Mouse (Mus musculus) heart, adult 2 months (tissue): ENCODE data around the gene Fstl1. TPM values are rescaled to one million over a fixed set of nuclear protein-coding genes. Genes with fewer than 3 reads are reported as not detected.

Source experiments
- DNase-seq, 2 experiments: peaks; one replicate each; pipeline ENCODE4 v3.0.0; 2021
- H3K27ac ChIP-seq: fragments of 200-600 bp; 2 replicates; pipeline ENCODE4 v1.8.1; 2022
- H3K27me3 ChIP-seq: fragments of 200-500 bp; 2 replicates; pipeline ENCODE4 v1.6.1; 2012; ENCODE audit warnings: mild to moderate bottlenecking, low read length, inconsistent platforms, mixed read lengths; ENCODE audit not compliant: control insufficient read depth, insufficient read depth
- H3K36me3 ChIP-seq: fragments of 200-500 bp; 2 replicates; pipeline ENCODE4 v1.6.1; 2012; ENCODE audit warnings: low read length, inconsistent platforms; ENCODE audit not compliant: control insufficient read depth, insufficient read depth
- H3K4me1 ChIP-seq: fragments of 200-500 bp; 2 replicates; pipeline ENCODE4 v1.6.1; 2011; ENCODE audit warnings: low read length; ENCODE audit not compliant: control insufficient read depth, insufficient read depth
- H3K4me3 ChIP-seq: fragments of 200-600 bp; 2 replicates; pipeline ENCODE4 v1.8.1; 2022
- H3K79me2 ChIP-seq: fragments of 200-500 bp; replicated peaks from 2 replicates; pipeline ENCODE4 v1.6.1; 2012; ENCODE audit warnings: mild to moderate bottlenecking, inconsistent platforms, low read length, moderate library complexity, mixed read lengths; ENCODE audit not compliant: control insufficient read depth, insufficient read depth
- H3K9ac ChIP-seq: fragments of 200-500 bp; 2 replicates; pipeline ENCODE4 v1.6.1; 2012; ENCODE audit warnings: low read depth, mild to moderate bottlenecking, control low read depth, inconsistent platforms, low read length, mixed read lengths
- CTCF ChIP-seq: fragments of 200-600 bp; IDR thresholded peaks from 2 replicates; pipeline ENCODE4 v1.8.1; 2022; ENCODE audit warnings: antibody characterized with exemption, mild to moderate bottlenecking, moderate library complexity
- EP300 ChIP-seq: fragments of 200-500 bp; IDR thresholded peaks from 2 replicates; pipeline ENCODE4 v1.6.1; 2011; ENCODE audit warnings: low read depth, low read length, control low read depth; ENCODE audit not compliant: insufficient read depth
- POLR2A ChIP-seq: fragments of 200-500 bp; IDR thresholded peaks from 2 replicates; pipeline ENCODE4 v1.6.1; 2011; ENCODE audit warnings: mild to moderate bottlenecking, low read depth, low read length, control low read depth; ENCODE audit not compliant: insufficient read depth
- WGBS: fragments of 180-500 bp; shearing (Covaris S2); methylation state at CpG from one replicate; pipeline ENCODE4 v1.1.7; 2018; 5-methylcytosine and 5-hydroxymethylcytosine counted together
- intact Hi-C: fragments of 180-260 bp; cut with DNase I; formaldehyde crosslinking; loops from one replicate; pipeline ENCODE4 v1.15.1; 2025
- polyA plus RNA-seq: library from polyadenylated mRNA; depleted of rRNA; stranded (reverse); fragments of >200 nt; gene quantifications from 2 replicates; pipeline ENCODE4 v1.2.3, GENCODE M21; 2012
- total RNA-seq, 2 experiments: library from RNA; stranded (reverse); gene quantifications; 2 replicates each; pipeline ENCODE4 v1.2.3; 2021

Gene Fstl1
- total and polyA plus RNA-seq, 3 experiments = 39.7 to 57.6 (median 43.6) TPM

GRCm38 (mm10) chr16:37837571-37837970, 60.9 kb downstream of the Fstl1 start:
- 57% methylated on average over 3 of the region's 3 CpGs for WGBS
- H3K79me2 ChIP-seq = no peaks in the 10 kb centered on the region
- no peaks in the 10 kb centered on the region for H3K36me3 ChIP-seq
- H3K4me1 ChIP-seq = peaks cover 4% of the 10 kb centered on the region
- TF ChIP-seq CTCF = no peak
- intact Hi-C loops = no loop called here
- no peak overlapping the region for H3K27ac ChIP-seq
- no peak for DNase-seq
- no peak overlapping the region for H3K4me3 ChIP-seq
- H3K9ac ChIP-seq = no peak overlapping the region
- H3K27me3 ChIP-seq = no peaks in the 10 kb centered on the region

GRCm38 (mm10) chr16:37842439-37842838, 65.8 kb downstream of the Fstl1 start:
- TF ChIP-seq POLR2A = no peak
- no peak for TF ChIP-seq EP300
- no peak for TF ChIP-seq CTCF
- WGBS = 76% methylated on average over 2 of the region's 2 CpGs
- Histone ChIP-seq H3K4me1 (peaks cover 6% of the 10 kb centered on the region), H3K9ac (no peak overlapping the region), H3K79me2 (no peaks in the 10 kb centered on the region), H3K27me3 (no peaks in the 10 kb centered on the region), H3K27ac (no peak overlapping the region), H3K4me3 (no peak overlapping the region), H3K36me3 (peaks cover 9% of the 10 kb centered on the region)
- DNase-seq = no peak
- intact Hi-C loops = no loop called here

GRCm38 (mm10) chr16:37843740-37844139, 67.1 kb downstream of the Fstl1 start:
- no peaks in the 10 kb centered on the region for H3K79me2 ChIP-seq
- H3K27ac ChIP-seq = no peak overlapping the region
- WGBS = 79% methylated on average over 12 of the region's 12 CpGs
- no peak for TF ChIP-seq CTCF
- DNase-seq = no peak
- H3K9ac ChIP-seq = no peak overlapping the region
- peaks cover 6% of the 10 kb centered on the region for H3K4me1 ChIP-seq
- peaks cover 9% of the 10 kb centered on the region for H3K36me3 ChIP-seq
- H3K4me3 ChIP-seq = no peak overlapping the region
- no peaks in the 10 kb centered on the region for H3K27me3 ChIP-seq
- intact Hi-C loops = no loop called here

- peaks cover 7% of the 10 kb centered on the region for H3K4me1 ChIP-seq
- H3K79me2 ChIP-seq = no peaks in the 10 kb centered on the region
- DNase-seq = no peak
- no peak overlapping the region; the same call in 1 of the 2 replicates for H3K27ac ChIP-seq
- TF ChIP-seq POLR2A = no peak
- TF ChIP-seq EP300 = no peak
- TF ChIP-seq CTCF = no peak
- intact Hi-C loops = no loop called here
- H3K27me3 ChIP-seq = no peaks in the 10 kb centered on the region
- no peak overlapping the region for H3K9ac ChIP-seq
- WGBS = 20% methylated on average over 7 of the region's 7 CpGs
- no peak overlapping the region for H3K4me3 ChIP-seq
- H3K36me3 ChIP-seq = peaks cover 11% of the 10 kb centered on the region
These were observed 68.7 kb downstream of the Fstl1 start for GRCm38 (mm10) chr16:37845202-37845925.

GRCm38 (mm10) chr16:37847081-37847480, 70.4 kb downstream of the Fstl1 start:
- Histone ChIP-seq H3K27me3 (no peaks in the 10 kb centered on the region), H3K9ac (no peak overlapping the region), H3K27ac (peak overlapping the region; percentile 0; the same call in 1 of the 2 replicates), H3K36me3 (peaks cover 15% of the 10 kb centered on the region), H3K4me1 (peaks cover 11% of the 10 kb centered on the region), H3K79me2 (no peaks in the 10 kb centered on the region), H3K4me3 (no peak overlapping the region)
- DNase-seq = no peak
- no peak for TF ChIP-seq EP300
- no peak for TF ChIP-seq CTCF
- TF ChIP-seq POLR2A = no peak
- intact Hi-C loops = no loop called here
- 56% methylated on average over 3 of the region's 3 CpGs for WGBS

GRCm38 (mm10) chr16:37851366-37851765, 74.7 kb downstream of the Fstl1 start:
- no peaks in the 10 kb centered on the region for H3K79me2 ChIP-seq
- peaks cover 14% of the 10 kb centered on the region for H3K4me1 ChIP-seq
- H3K9ac ChIP-seq = peak overlapping the region; percentile 16; the same call in 1 of the 2 replicates
- H3K27ac ChIP-seq = peak overlapping the region; percentile 81
- H3K27me3 ChIP-seq = no peaks in the 10 kb centered on the region
- H3K4me3 ChIP-seq = no peak overlapping the region
- TF ChIP-seq CTCF (no peak), EP300 (peak; percentile 90), POLR2A (peak; percentile 56; the same call in 1 of the 2 replicates)
- peak; percentile 45 to 70 for DNase-seq
- WGBS = 34% methylated on average over 5 of the region's 5 CpGs
- intact Hi-C loops = loop anchor here (5.0 kb wide), 1 partner anchor 34 kb away; no protein-coding TSS in a partner anchor
- H3K36me3 ChIP-seq = peaks cover 8% of the 10 kb centered on the region
